Mouse (Mus musculus) myocyte (in vitro differentiated cells): ENCODE measurements around the gene Rptor. TPM values are rescaled to one million over a fixed set of nuclear protein-coding genes. Genes with fewer than 3 reads are reported as not detected.

Experiments
- H3K27me3 ChIP-seq: one replicate; pipeline ENCODE4 v1.6.1; 2011; ENCODE audit not compliant: control insufficient read depth, insufficient read depth, insufficient read length
- H3K36me3 ChIP-seq: one replicate; pipeline ENCODE4 v1.6.1; 2011; ENCODE audit not compliant: control insufficient read depth, insufficient read depth
- H3K4me2 ChIP-seq: one replicate; pipeline ENCODE4 v1.6.1; 2011; ENCODE audit warnings: low read depth, control low read depth
- H3K4me3 ChIP-seq: one replicate; pipeline ENCODE4 v1.5.1; 2011; ENCODE audit warnings: mild to moderate bottlenecking, control low read depth, moderate library complexity
- H3K79me2 ChIP-seq: one replicate; pipeline ENCODE4 v1.6.1; 2011; ENCODE audit not compliant: control insufficient read depth, insufficient read depth
- H3ac ChIP-seq: one replicate; pipeline ENCODE4 v1.6.1; 2011; ENCODE audit not compliant: control insufficient read depth, insufficient read length
- CEBPB ChIP-seq: IDR thresholded peaks from 2 replicates; pipeline ENCODE4 v1.6.1; 2011; ENCODE audit warnings: mild to moderate bottlenecking, moderate library complexity; ENCODE audit not compliant: poor library complexity, insufficient read depth, severe bottlenecking
- E2F4 ChIP-seq: IDR thresholded peaks from one replicate; pipeline ENCODE4 v1.6.1; 2011; ENCODE audit warnings: mild to moderate bottlenecking, control low read depth, moderate library complexity; ENCODE audit not compliant: insufficient read depth
- MAX ChIP-seq: IDR thresholded peaks from one replicate; pipeline ENCODE4 v1.6.1; 2011; ENCODE audit warnings: low read depth, mild to moderate bottlenecking, control low read depth
- MYOD1 ChIP-seq, 3 experiments: IDR thresholded peaks; one replicate each; pipeline ENCODE4 v1.6.1; 2011; ENCODE audit warnings: control low read depth in 2 of 3, low read depth in 2 of 3, mild to moderate bottlenecking in 2 of 3, moderate library complexity in 1 of 3; ENCODE audit not compliant: insufficient read length in 2 of 3, control insufficient read depth in 1 of 3
- MYOG ChIP-seq, 3 experiments: IDR thresholded peaks; one replicate each; pipeline ENCODE4 v1.6.1; 2011; ENCODE audit warnings: control low read depth in 2 of 3, low read depth in 2 of 3, mild to moderate bottlenecking in 2 of 3; ENCODE audit not compliant: insufficient read length in 2 of 3, control insufficient read depth in 1 of 3, insufficient read depth in 1 of 3
- POLR2A ChIP-seq: IDR thresholded peaks from one replicate; pipeline ENCODE4 v1.6.1; 2011; ENCODE audit warnings: low read depth, mild to moderate bottlenecking, control low read depth, moderate library complexity; ENCODE audit not compliant: insufficient read length
- POLR2AphosphoS2 ChIP-seq: IDR thresholded peaks from one replicate; pipeline ENCODE4 v1.6.1; 2011; ENCODE audit warnings: low read depth, control low read depth; ENCODE audit not compliant: insufficient read length
- REST ChIP-seq: IDR thresholded peaks from one replicate; pipeline ENCODE4 v1.6.1; 2011; ENCODE audit warnings: mild to moderate bottlenecking, control low read depth, moderate library complexity; ENCODE audit not compliant: insufficient read depth, insufficient read length
- SRF ChIP-seq: IDR thresholded peaks from one replicate; pipeline ENCODE4 v1.6.1; 2011; ENCODE audit warnings: low read depth; ENCODE audit not compliant: control insufficient read depth, insufficient read length
- TCF12 ChIP-seq: IDR thresholded peaks from one replicate; pipeline ENCODE4 v1.6.1; 2011; ENCODE audit warnings: mild to moderate bottlenecking, control low read depth; ENCODE audit not compliant: poor library complexity, insufficient read depth, severe bottlenecking
- TCF3 ChIP-seq: IDR thresholded peaks from one replicate; pipeline ENCODE4 v1.6.1; 2011; ENCODE audit warnings: low read depth, control low read depth; ENCODE audit not compliant: insufficient read length
- USF1 ChIP-seq: IDR thresholded peaks from one replicate; pipeline ENCODE4 v1.6.1; 2011; ENCODE audit warnings: low read depth, mild to moderate bottlenecking, control low read depth, moderate library complexity
- polyA plus RNA-seq: library from polyadenylated mRNA; unstranded; fragments of >200 nt; fragmentation: generic; extraction: Trizol; gene quantifications from one replicate; pipeline ENCODE4 v1.2.1, GENCODE M21; 2012; ENCODE audit warnings: missing spikeins

Rptor gene
- polyA plus RNA-seq, 1 experiment = 59.5 TPM

- Histone ChIP-seq H3K4me3 (no peak overlapping the region), H3K36me3 (no peaks in the 10 kb centered on the region), H3ac (no peak overlapping the region), H3K27me3 (no peaks in the 10 kb centered on the region), H3K79me2 (no peaks in the 10 kb centered on the region), H3K4me2 (no peak overlapping the region)
- TF ChIP-seq POLR2A (no peak), POLR2AphosphoS2 (peak; percentile 70)
Observed at GRCm38 (mm10) chr11:119904621-119905286, 302.0 kb downstream of the Rptor start.

GRCm38 (mm10) chr11:119905794-119906193 is 303.1 kb downstream of the Rptor start:
- H3K36me3 ChIP-seq = no peaks in the 10 kb centered on the region
- no peak overlapping the region for H3K4me3 ChIP-seq
- TF ChIP-seq MAX (no peak), CEBPB (no peak), E2F4 (no peak), MYOD1 (IDR thresholded peaks at IDR 0.05; ENCODE audit: control insufficient read depth in 1 of 3, insufficient read length in 2 of 3, low read depth in 2 of 3) (no peak), USF1 (no peak), POLR2A (no peak), SRF (no peak)
- no peaks in the 10 kb centered on the region for H3K27me3 ChIP-seq
- no peaks in the 10 kb centered on the region for H3K79me2 ChIP-seq
- H3K4me2 ChIP-seq = no peak overlapping the region
- H3ac ChIP-seq = no peak overlapping the region

- H3K79me2 ChIP-seq = no peaks in the 10 kb centered on the region
- H3ac ChIP-seq = no peak overlapping the region
- no peak overlapping the region for H3K4me3 ChIP-seq
- H3K4me2 ChIP-seq = no peak overlapping the region
- H3K27me3 ChIP-seq = no peaks in the 10 kb centered on the region
- H3K36me3 ChIP-seq = no peaks in the 10 kb centered on the region
- TF ChIP-seq USF1 (no peak), POLR2AphosphoS2 (no peak), MAX (no peak), REST (no peak), TCF12 (no peak), CEBPB (no peak), POLR2A (no peak), E2F4 (no peak), MYOD1 (IDR thresholded peaks at IDR 0.05; ENCODE audit: control insufficient read depth in 1 of 3, insufficient read length in 2 of 3, low read depth in 2 of 3) (no peak), SRF (no peak), MYOG (IDR thresholded peaks at IDR 0.05; ENCODE audit: control insufficient read depth in 1 of 3, insufficient read depth in 1 of 3, insufficient read length in 2 of 3, low read depth in 2 of 3) (no peak), TCF3 (no peak)
Observed at GRCm38 (mm10) chr11:119907006-119907650, 304.4 kb downstream of the Rptor start.

GRCm38 (mm10) chr11:119907711-119908110 is 305.0 kb downstream of the Rptor start:
- Histone ChIP-seq H3K27me3 (no peaks in the 10 kb centered on the region), H3K4me3 (no peak overlapping the region), H3K4me2 (no peak overlapping the region), H3K36me3 (no peaks in the 10 kb centered on the region), H3ac (no peak overlapping the region), H3K79me2 (no peaks in the 10 kb centered on the region)
- TF ChIP-seq MYOG (IDR thresholded peaks at IDR 0.05; ENCODE audit: control insufficient read depth in 1 of 3, insufficient read depth in 1 of 3, insufficient read length in 2 of 3, low read depth in 2 of 3) = no peak
- no peak for TF ChIP-seq MYOD1 (IDR thresholded peaks at IDR 0.05; ENCODE audit: control insufficient read depth in 1 of 3, insufficient read length in 2 of 3, low read depth in 2 of 3)
- no peak for TF ChIP-seq REST
- TF ChIP-seq MAX = no peak
- no peak for TF ChIP-seq USF1
- no peak for TF ChIP-seq TCF3
- TF ChIP-seq POLR2A = no peak
- no peak for TF ChIP-seq TCF12
- no peak for TF ChIP-seq E2F4
- TF ChIP-seq POLR2AphosphoS2 = no peak
- TF ChIP-seq CEBPB = no peak
- no peak for TF ChIP-seq SRF

- H3K4me2 ChIP-seq = no peak overlapping the region
- peaks cover 6% of the 10 kb centered on the region for H3K79me2 ChIP-seq
- H3ac ChIP-seq = no peak overlapping the region
- TF ChIP-seq USF1 (no peak), TCF3 (no peak), TCF12 (no peak)
- H3K27me3 ChIP-seq = no peaks in the 10 kb centered on the region
- no peaks in the 10 kb centered on the region for H3K36me3 ChIP-seq
- H3K4me3 ChIP-seq = no peak overlapping the region
Observed at GRCm38 (mm10) chr11:119909436-119909835, 306.7 kb downstream of the Rptor start.
